Mouse (Mus musculus) liver, embryonic 16.5 days (tissue): Measurements from ENCODE around the gene Cd5l. TPM values are rescaled to one million over a fixed set of nuclear protein-coding genes. Genes with fewer than 3 reads are reported as not detected.
A peak's percentile ranks its signal among the peaks of the same experiment; 100 is the strongest.

ENCODE experiments used
- ATAC-seq: fragments of 200-750 bp; cut with Nextera tagmentation; 2 replicates; pipeline ENCODE4 v1.8.0; 2017; ENCODE audit warnings: low read depth, mild to moderate bottlenecking, moderate number of reproducible peaks, moderate library complexity
- H3K27ac ChIP-seq: fragments of 300-500 bp; sonication (generic); 2 replicates; pipeline ENCODE4 v1.5.1; 2014; ENCODE audit warnings: mild to moderate bottlenecking, low read length
- H3K27me3 ChIP-seq: fragments of 300-500 bp; sonication (generic); 2 replicates; pipeline ENCODE4 v1.6.1; 2014; ENCODE audit warnings: low read depth, low read length, mixed read lengths; ENCODE audit not compliant: control insufficient read depth, insufficient read depth
- H3K36me3 ChIP-seq: fragments of 300-500 bp; sonication (generic); 2 replicates; pipeline ENCODE4 v1.6.1; 2014; ENCODE audit warnings: mild to moderate bottlenecking; ENCODE audit not compliant: control insufficient read depth, insufficient read depth
- H3K4me1 ChIP-seq: fragments of 300-500 bp; sonication (generic); 2 replicates; pipeline ENCODE4 v1.6.1; 2014; ENCODE audit warnings: low read depth, low read length, mixed read lengths; ENCODE audit not compliant: control insufficient read depth
- H3K4me2 ChIP-seq: fragments of 300-500 bp; sonication (generic); 2 replicates; pipeline ENCODE4 v1.6.1; 2014; ENCODE audit warnings: low read depth, low read length, mixed read lengths
- H3K4me3 ChIP-seq: fragments of 300-500 bp; sonication (generic); 2 replicates; pipeline ENCODE4 v1.5.1; 2014; ENCODE audit warnings: low read depth, mild to moderate bottlenecking, low read length
- H3K9ac ChIP-seq: fragments of 300-500 bp; sonication (generic); 2 replicates; pipeline ENCODE4 v1.6.1; 2014; ENCODE audit warnings: low read depth, low read length
- H3K9me3 ChIP-seq: fragments of 300-500 bp; sonication (generic); replicated peaks from 2 replicates; pipeline ENCODE4 v1.6.1; 2016; ENCODE audit warnings: low read length; ENCODE audit not compliant: control insufficient read depth
- WGBS: fragments of 180-500 bp; shearing (Covaris S2); extraction: QIAGEN DNeasy Blood & Tissue Kit; methylation state at CpG from one replicate; pipeline ENCODE4 v1.1.7; 2014; ENCODE audit not compliant: insufficient replicate concordance; 5-methylcytosine and 5-hydroxymethylcytosine counted together
- polyA plus RNA-seq: library from polyadenylated mRNA; unstranded; fragments of >200 nt; fragmentation: Nextera tagmentation; extraction: Ambion mirVana; gene quantifications from 2 replicates; pipeline ENCODE4 v1.2.1, GENCODE M21; 2015

The Cd5l gene
- polyA plus RNA-seq, 1 experiment from 2014 or later = 86.0 TPM

DNA sequence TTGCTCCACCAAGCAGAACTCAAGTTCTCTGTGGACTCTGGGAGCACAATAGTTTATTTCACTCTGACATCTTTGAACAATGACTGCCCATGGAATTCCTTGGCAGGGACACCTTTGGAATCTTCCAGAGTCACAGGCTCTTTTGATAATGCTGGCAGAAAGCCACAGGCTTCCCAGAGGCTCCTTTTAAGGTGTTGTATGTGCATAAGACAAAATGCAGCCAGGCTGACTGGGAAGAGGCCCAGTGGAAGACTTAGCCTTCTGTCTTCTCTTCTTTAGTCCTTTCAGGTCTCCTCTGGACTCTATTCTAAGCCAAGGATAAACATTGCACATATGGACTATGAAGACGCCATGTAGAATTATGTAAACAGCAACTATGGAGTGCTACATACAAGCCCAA lies 33.3 kb downstream of the Cd5l start:
- no peaks in the 10 kb centered on the region for H3K27me3 ChIP-seq
- H3K4me3 ChIP-seq = no peak overlapping the region
- 37% methylated on average over 1 of the region's 1 CpGs for WGBS
- H3K9ac ChIP-seq = no peak overlapping the region
- H3K27ac ChIP-seq = no peak overlapping the region
- H3K9me3 ChIP-seq = no peaks in the 10 kb centered on the region
- no peaks in the 10 kb centered on the region for H3K36me3 ChIP-seq
- no peaks in the 10 kb centered on the region for H3K4me1 ChIP-seq
- no peak for ATAC-seq
- H3K4me2 ChIP-seq = no peak overlapping the region

DNA sequence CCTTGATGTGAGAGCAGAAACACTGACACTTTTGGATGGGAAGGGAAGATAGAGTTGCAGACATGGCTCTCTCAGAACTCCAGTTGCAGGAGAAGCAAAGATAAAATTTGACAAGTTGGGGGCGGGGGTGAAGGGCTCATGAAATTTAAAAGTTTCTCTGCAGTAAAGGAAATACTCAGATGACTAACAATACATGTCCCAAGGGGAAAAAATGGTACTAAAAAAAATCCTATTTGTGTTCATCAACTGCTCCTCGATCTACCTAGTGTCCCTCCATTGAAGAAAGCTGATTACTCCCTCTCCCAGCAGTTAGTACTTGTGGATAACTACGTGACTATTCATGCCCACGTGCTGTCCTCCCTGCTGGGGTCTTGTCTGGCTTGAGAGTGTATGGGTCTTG lies 41.1 kb downstream of the Cd5l start:
- ATAC-seq = no peak
- H3K36me3 ChIP-seq = no peaks in the 10 kb centered on the region
- H3K4me1 ChIP-seq = no peaks in the 10 kb centered on the region
- H3K27me3 ChIP-seq = no peaks in the 10 kb centered on the region
- no peak overlapping the region for H3K27ac ChIP-seq
- 39% methylated on average over 4 of the region's 4 CpGs for WGBS
- no peak overlapping the region for H3K4me2 ChIP-seq
- H3K9ac ChIP-seq = no peak overlapping the region
- H3K4me3 ChIP-seq = no peak overlapping the region
- H3K9me3 ChIP-seq = no peaks in the 10 kb centered on the region

DNA sequence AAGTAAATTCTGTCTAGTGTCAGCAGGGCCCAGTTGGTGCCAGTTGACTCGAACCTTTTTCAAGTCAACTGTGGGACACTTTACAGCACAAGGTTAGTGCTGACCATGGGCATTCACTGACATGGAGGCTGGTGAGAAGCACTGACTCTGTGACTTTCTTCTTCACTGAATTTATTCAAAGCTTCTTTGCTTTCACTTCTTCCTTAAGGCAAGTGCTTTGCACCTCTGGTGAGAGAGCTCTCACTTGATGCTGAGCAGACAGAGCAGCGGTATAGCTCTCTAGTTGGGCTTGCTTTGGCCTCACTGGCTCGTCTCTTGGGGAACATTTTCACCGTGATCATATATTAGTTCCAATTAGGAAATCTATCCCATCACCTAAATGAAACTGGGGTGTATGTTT lies 42.2 kb downstream of the Cd5l start:
- no peak overlapping the region for H3K4me3 ChIP-seq
- no peak overlapping the region for H3K4me2 ChIP-seq
- no peak overlapping the region for H3K9ac ChIP-seq
- no peaks in the 10 kb centered on the region for H3K36me3 ChIP-seq
- no peak overlapping the region for H3K27ac ChIP-seq
- ATAC-seq = no peak
- no peaks in the 10 kb centered on the region for H3K9me3 ChIP-seq
- no peaks in the 10 kb centered on the region for H3K27me3 ChIP-seq
- H3K4me1 ChIP-seq = no peaks in the 10 kb centered on the region
- 44% methylated on average over 4 of the region's 4 CpGs for WGBS

DNA sequence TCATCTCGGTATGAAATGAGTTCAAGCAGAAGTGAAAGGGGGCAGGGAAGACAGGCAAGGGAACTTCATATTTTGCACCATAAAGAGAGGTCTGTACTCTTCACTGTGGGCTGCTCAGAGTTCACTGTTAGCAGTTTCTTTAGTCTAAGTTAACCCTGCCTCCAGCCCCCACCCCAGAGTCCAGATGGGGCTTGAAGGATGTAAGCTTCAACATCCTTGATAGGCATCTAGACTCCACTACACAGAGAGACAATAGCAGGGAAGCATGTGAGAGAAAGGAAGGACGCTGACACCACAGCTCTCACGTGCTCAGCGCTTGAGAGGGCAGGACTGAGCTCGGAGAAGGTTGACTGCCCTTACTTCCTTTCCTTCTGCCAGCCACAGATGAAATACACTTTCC lies 43.6 kb downstream of the Cd5l start:
- H3K9me3 ChIP-seq = no peaks in the 10 kb centered on the region
- H3K4me1 ChIP-seq = no peaks in the 10 kb centered on the region
- H3K36me3 ChIP-seq = no peaks in the 10 kb centered on the region
- ATAC-seq = no peak
- no peak overlapping the region for H3K4me3 ChIP-seq
- no peak overlapping the region for H3K9ac ChIP-seq
- no peak overlapping the region for H3K27ac ChIP-seq
- 11% methylated on average over 5 of the region's 5 CpGs for WGBS
- peak overlapping the region; percentile 3; the same call in 1 of the 2 replicates for H3K4me2 ChIP-seq
- no peaks in the 10 kb centered on the region for H3K27me3 ChIP-seq

DNA sequence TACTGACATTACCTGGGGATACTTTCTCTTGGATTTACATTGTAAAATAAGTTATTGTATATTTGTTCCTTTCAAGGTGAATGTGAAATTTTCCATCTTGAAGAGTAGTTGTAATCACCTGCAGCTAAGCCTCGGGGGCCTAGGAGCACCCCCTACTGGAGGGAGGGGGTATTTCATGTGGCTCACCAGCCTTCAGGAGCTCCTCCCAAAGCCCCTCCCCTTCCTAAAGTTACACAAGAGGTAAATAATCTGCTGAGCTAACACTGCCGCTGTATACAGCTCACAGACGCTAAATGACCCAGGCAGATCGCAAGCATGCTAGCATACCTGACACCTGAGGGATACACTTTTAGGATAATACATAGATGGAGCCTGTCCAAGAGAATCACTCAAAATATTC lies 50.5 kb downstream of the Cd5l start:
- Histone ChIP-seq H3K36me3 (no peaks in the 10 kb centered on the region), H3K27me3 (no peaks in the 10 kb centered on the region), H3K4me2 (no peak overlapping the region), H3K4me3 (no peak overlapping the region), H3K9me3 (no peaks in the 10 kb centered on the region), H3K9ac (no peak overlapping the region), H3K4me1 (no peaks in the 10 kb centered on the region), H3K27ac (no peak overlapping the region)
- WGBS = 6% methylated on average over 4 of the region's 4 CpGs
- no peak for ATAC-seq

DNA sequence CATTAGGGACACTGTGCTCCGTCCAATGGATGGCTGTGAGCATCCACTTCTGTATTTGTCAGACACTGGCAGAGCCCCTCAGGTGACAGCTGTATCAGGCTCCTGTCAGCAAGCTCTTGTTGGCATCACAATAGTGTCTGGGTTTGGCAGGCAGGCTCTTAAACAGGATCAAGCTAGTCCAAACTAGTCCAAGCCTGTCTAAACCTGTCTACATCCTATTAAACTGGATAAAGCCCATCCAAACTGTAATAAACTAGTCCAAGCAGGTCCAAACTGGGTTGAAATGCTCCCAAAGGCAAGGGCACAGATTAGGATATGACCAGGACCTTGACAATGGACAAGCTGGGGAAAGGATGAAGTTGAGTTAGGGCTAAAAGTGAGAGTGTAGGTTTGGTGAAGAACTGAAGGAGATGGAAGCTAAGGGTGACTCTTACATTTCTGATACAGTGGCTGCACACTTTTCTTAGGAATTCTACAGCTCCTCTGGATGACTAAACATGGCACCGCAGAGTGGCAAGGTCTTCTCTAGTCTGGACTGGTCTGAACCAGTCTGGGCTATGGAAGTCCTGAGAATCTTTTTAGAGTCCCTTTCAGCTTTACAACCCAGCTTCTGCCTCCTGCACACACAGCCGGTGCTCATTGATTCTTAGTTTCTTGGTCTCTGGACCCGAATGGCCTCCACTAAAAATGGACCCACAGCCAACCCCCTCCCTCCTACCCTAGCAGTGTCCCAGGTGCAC lies 51.7 kb downstream of the Cd5l start:
- Histone ChIP-seq H3K4me1 (no peaks in the 10 kb centered on the region), H3K27me3 (no peaks in the 10 kb centered on the region), H3K36me3 (no peaks in the 10 kb centered on the region), H3K9ac (no peak overlapping the region), H3K4me3 (no peak overlapping the region), H3K9me3 (no peaks in the 10 kb centered on the region), H3K27ac (no peak overlapping the region), H3K4me2 (no peak overlapping the region)
- no peak for ATAC-seq
- WGBS = 62% methylated on average over 4 of the region's 4 CpGs

DNA sequence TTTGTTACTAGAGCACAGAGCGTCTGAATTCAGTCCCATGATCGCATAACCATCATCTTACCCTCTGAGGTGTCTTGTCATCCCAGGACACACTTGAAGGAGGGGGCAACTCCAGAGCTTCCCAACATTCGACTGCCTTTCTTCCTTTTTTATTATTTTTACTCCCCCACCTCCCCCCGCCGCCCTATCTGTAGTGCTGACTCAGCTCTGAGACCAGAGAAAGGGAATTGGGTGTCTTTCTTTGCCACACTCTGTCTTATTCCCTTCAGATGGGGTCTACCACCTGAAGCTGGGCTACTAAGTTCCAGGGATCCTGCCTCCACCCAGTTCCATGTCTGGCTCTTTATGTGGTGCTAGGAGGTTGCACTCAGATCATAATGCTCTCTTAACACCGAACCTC lies 52.9 kb downstream of the Cd5l start:
- Histone ChIP-seq H3K36me3 (no peaks in the 10 kb centered on the region), H3K4me3 (no peak overlapping the region), H3K9ac (no peak overlapping the region), H3K27me3 (no peaks in the 10 kb centered on the region), H3K4me2 (no peak overlapping the region), H3K9me3 (no peaks in the 10 kb centered on the region), H3K4me1 (no peaks in the 10 kb centered on the region), H3K27ac (no peak overlapping the region)
- WGBS = 65% methylated on average over 6 of the region's 6 CpGs
- ATAC-seq = no peak

DNA sequence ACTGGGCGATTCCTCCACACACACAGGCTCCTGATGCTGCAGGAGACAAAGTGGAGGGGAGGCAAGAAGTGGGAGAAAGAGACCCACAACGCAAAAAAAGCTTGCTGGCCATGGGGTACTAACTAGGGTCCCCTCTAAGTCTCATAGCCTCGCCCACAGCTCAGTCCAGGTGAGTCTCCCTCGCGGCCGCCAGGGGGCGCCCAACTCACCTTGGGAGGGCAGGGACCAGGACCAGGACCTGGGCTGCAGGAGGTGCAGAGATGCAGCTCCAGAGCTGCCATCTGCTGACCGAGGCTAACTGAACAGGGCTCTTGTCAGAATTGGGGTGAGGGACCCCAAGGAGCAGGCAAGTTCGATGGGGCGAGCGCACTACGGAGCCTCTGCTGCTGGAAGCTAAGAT lies 53.5 kb downstream of the Cd5l start:
- no peak for ATAC-seq

DNA sequence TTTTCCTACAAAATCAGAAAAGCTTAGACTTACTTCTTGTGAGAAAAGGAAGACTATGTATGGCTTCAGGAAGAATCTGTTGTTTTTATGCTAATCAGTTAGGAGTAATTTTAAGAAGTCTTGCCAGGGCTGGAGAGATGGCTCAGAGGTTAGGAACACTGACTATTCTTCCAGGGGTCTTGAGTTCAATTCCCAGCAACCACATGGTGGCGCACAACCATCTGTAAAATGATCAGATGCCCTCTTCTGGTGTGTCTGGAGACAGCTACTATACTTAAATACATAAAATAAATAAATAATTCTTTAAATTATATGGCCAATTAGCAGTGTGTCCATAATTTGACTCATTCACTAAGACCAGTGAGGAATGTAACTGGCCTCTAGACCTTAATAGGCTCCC lies 63.0 kb downstream of the Cd5l start:
- Histone ChIP-seq H3K9me3 (no peaks in the 10 kb centered on the region), H3K36me3 (no peaks in the 10 kb centered on the region), H3K4me2 (no peak overlapping the region), H3K27me3 (no peaks in the 10 kb centered on the region), H3K9ac (no peak overlapping the region), H3K27ac (no peak overlapping the region), H3K4me1 (no peaks in the 10 kb centered on the region), H3K4me3 (no peak overlapping the region)
- 52% methylated on average over 1 of the region's 1 CpGs for WGBS
- ATAC-seq = no peak

More for the DNA sequence above, 53.5 kb downstream of the Cd5l start:
- no peaks in the 10 kb centered on the region for H3K4me1 ChIP-seq
- no peak overlapping the region for H3K4me3 ChIP-seq
- H3K27ac ChIP-seq = no peak overlapping the region
- WGBS = 10% methylated on average over 12 of the region's 12 CpGs
- no peaks in the 10 kb centered on the region for H3K27me3 ChIP-seq
- no peaks in the 10 kb centered on the region for H3K36me3 ChIP-seq
- no peaks in the 10 kb centered on the region for H3K9me3 ChIP-seq
- no peak overlapping the region for H3K9ac ChIP-seq
- H3K4me2 ChIP-seq = no peak overlapping the region
